Mouse (Mus musculus) bone marrow, adult 2 months (tissue): Measurements from ENCODE around the gene Gm49378. TPM values are rescaled to one million over a fixed set of nuclear protein-coding genes. Genes with fewer than 3 reads are reported as not detected.

Experiments used
- H3K27ac ChIP-seq: fragments of 200-500 bp; 2 replicates; pipeline ENCODE4 v1.5.1; 2012; ENCODE audit warnings: low read depth, mild to moderate bottlenecking, control low read depth, inconsistent platforms, low read length; ENCODE audit not compliant: control insufficient read depth, poor library complexity, insufficient read depth
- H3K4me1 ChIP-seq: fragments of 200-500 bp; 2 replicates; pipeline ENCODE4 v1.6.1; 2011; ENCODE audit warnings: low read length; ENCODE audit not compliant: control insufficient read depth, insufficient read depth
- H3K4me3 ChIP-seq: fragments of 200-500 bp; replicated peaks from 2 replicates; pipeline ENCODE3; 2011; ENCODE audit warnings: mild to moderate bottlenecking, low read depth, low read length, control low read depth; ENCODE audit not compliant: control insufficient read depth
- CTCF ChIP-seq: fragments of 200-500 bp; IDR thresholded peaks from 2 replicates; pipeline ENCODE4 v1.5.1; 2011; ENCODE audit warnings: low read length, control low read depth; ENCODE audit not compliant: control insufficient read depth, insufficient read depth
- POLR2A ChIP-seq: fragments of 200-500 bp; IDR thresholded peaks from 2 replicates; pipeline ENCODE4 v1.6.1; 2011; ENCODE audit warnings: low read depth, mild to moderate bottlenecking, control low read depth, low read length, borderline replicate concordance; ENCODE audit not compliant: control insufficient read depth
- WGBS: fragments of 180-500 bp; shearing (Covaris S2); methylation state at CpG from one replicate; pipeline ENCODE4 v1.1.7; 2018; 5-methylcytosine and 5-hydroxymethylcytosine counted together
- polyA plus RNA-seq: library from polyadenylated mRNA; stranded (reverse); fragments of >200 nt; gene quantifications from 2 replicates; pipeline ENCODE4 v1.2.4, GENCODE M21; 2011; ENCODE audit warnings: low replicate concordance; ENCODE audit not compliant: missing spikeins, insufficient read depth, insufficient read length

The Gm49378 gene
- polyA plus RNA-seq, 1 experiment = 5.8 TPM

DNA sequence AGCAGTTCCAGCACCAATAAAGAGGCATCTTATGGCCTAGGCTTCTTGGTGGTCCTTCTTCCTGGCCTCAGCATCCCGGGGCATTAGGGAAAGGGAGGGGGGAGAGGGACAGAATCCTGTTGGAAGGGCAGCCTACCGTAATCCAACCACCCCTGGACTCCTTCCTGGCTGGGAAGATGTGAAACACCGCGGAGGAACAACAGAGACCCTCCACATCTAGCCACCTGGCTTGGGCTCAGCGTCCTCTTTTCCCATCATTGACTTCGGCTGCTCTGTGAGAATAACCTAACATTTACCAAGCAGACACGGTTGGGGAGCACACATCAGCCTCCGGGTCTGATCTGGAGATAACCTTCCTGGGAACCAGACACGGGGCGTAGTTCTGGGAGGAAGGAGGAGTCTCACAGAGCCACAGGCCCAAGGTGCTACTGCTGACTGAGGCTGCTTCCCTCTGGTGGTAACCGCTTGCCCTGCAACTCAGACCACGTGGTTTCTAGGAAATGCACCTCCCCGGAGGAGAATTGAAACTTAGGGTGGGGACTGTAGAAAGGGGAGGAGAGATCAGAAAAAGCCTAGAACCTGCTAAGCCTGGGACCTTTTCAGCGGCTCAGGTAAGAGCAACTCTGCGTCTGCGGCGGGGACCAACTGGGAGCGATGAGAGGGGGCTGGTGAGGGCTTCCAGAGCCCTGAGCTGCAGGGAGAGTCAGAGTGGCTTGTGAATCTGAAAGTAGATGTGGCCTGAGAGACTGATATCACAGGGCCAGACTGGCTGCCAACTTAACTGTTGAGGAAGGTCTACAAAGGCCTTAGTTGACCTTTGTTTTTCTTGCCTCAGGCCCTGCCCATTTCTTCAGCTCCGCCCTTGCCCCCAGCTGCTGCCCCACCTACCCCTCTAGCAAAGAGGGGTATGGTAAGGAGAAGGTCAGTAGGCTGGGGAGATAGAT, 33.8 kb downstream of the Gm49378 start:
- Histone ChIP-seq H3K27ac (peak overlapping the region; percentile 95), H3K4me3 (peak overlapping the region; percentile 77), H3K4me1 (peaks cover 7% of the 10 kb centered on the region; the same call in 1 of the 2 replicates)
- under 1% methylated on average over 19 of the region's 19 CpGs for WGBS
- TF ChIP-seq CTCF (peak; percentile 98), POLR2A (peak; percentile 47)

- peak within 1 kb of the TSS; percentile 95 for H3K27ac ChIP-seq
- peaks cover 7% of the 10 kb centered on the region; the same call in 1 of the 2 replicates for H3K4me1 ChIP-seq
- WGBS = 38% methylated on average over 7 of the region's 7 CpGs
- peak within 1 kb of the TSS; percentile 77 for H3K4me3 ChIP-seq
- TF ChIP-seq CTCF = no peak
- TF ChIP-seq POLR2A = no peak
Observed at GRCm38 (mm10) chr14:55603271-55603632, 34.4 kb downstream of the Gm49378 start, which contains the start of gene Irf9. TSS of gene Irf9 (plus strand) at chr14:55603571.

DNA sequence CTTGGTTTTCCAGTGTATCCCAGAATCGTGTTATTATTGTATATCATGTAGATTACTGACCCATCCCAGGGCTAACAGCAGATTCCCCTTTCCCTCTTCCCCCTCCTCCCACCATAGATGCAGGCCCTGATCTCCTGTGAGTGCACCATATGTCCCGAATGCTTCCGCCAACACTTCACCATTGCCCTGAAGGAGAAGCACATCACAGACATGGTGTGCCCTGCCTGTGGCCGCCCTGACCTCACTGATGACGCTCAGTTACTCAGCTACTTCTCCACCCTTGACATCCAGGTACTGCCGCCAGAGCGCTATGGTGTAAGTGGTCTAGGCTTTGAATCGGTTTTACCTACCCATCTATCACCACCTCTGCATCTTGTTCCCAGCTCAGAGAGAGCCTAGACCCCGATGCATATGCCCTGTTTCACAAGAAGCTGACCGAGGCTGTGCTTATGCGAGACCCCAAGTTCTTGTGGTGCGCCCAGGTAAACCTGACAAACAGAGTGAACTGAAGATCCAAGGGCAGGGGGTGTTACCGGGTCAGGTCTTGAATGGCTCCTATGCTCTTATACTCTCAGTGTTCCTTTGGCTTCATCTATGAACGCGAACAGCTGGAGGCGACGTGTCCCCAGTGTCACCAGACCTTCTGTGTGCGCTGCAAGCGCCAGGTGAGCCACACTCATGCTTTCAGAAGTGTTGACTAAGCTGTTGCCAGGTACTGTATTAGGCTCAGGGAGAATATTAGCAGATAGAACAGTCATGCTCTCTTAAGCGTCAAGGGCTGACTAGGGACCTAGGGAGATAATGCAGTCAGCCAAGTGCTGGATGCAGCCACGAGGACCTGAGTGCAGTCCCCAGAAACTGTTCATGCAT, 38.9 kb downstream of the Gm49378 start:
- Histone ChIP-seq H3K4me3 (no peak overlapping the region), H3K27ac (no peak overlapping the region), H3K4me1 (peaks cover 3% of the 10 kb centered on the region; the same call in 1 of the 2 replicates)
- TF ChIP-seq CTCF = no peak
- no peak for TF ChIP-seq POLR2A
- WGBS = 93% methylated on average over 21 of the region's 21 CpGs

- WGBS = 92% methylated on average over 13 of the region's 13 CpGs
- TF ChIP-seq POLR2A = no peak
- TF ChIP-seq CTCF = no peak
- no peak overlapping the region for H3K4me3 ChIP-seq
- no peak overlapping the region for H3K27ac ChIP-seq
- no peaks in the 10 kb centered on the region; the same call in 1 of the 2 replicates for H3K4me1 ChIP-seq
Observed at GRCm38 (mm10) chr14:55596036-55596690, 41.5 kb downstream of the Gm49378 start.

DNA sequence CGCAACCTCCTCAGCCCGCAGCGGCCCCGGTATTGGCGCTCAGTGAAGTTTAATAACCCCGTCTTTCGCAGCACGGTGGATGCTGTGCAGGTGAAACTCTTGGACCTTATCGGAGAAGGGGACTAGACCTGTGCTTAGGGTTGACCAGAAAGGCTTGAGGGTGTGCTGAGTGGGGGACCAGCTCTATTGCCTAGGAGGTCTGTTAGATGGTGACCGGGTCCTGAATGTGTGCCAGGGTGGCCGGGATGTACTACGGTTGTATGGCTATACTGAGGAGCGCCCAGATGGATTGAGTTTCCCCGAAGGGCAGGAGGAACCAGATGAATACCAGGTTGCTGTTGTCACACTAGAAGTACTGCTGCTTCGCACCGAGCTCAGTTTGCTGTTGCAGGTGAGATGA, 45.5 kb downstream of the Gm49378 start:
- WGBS = 3% methylated on average over 16 of the region's 16 CpGs
- no peaks in the 10 kb centered on the region; the same call in 1 of the 2 replicates for H3K4me1 ChIP-seq
- H3K27ac ChIP-seq = peak overlapping the region; percentile 96
- H3K4me3 ChIP-seq = peak overlapping the region; percentile 96
- TF ChIP-seq POLR2A = no peak
- TF ChIP-seq CTCF = no peak

GRCm38 (mm10) chr14:55591331-55591891, 46.3 kb downstream of the Gm49378 start, which contains the start of gene Rnf31:
TSS of gene Rnf31 (plus strand) at chr14:55591708.
- Histone ChIP-seq H3K27ac (peak within 1 kb of the TSS; percentile 96), H3K4me3 (peak within 1 kb of the TSS; percentile 96), H3K4me1 (no peaks in the 10 kb centered on the region; the same call in 1 of the 2 replicates)
- TF ChIP-seq POLR2A = peak; percentile 60; the same call in 1 of the 2 replicates
- TF ChIP-seq CTCF = no peak
- under 1% methylated on average over 33 of the region's 33 CpGs for WGBS

DNA sequence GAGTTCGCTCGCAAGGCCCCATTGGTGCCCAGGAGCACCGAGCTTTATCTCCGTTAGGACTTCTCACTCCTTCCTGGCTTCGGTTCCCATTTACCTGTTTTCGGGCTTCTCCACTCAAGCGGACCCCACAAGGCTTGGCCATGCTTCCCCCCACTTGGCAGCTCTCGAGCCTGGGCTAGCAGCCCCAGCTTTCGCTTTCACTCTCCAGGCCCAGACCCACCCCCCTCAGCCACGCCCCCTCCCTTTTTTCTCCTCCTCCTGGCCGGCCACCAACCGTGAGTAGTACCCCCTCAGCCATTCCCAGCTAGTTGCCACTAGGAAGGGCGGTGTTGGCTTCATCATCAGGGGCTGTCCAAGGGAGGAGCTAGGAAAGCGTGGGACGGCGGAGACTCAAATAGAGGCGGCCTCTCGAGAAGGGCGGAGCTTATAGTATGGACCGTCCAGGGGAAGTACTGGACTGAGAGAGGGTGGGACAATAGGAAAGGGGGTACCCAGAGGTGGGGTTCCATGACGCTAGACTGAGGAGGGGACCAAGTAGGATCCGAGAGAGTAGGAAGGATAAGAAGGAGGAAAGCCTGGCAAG, 46.9 kb downstream of the Gm49378 start, which contains the start of gene Psme2:
Psme2 (minus strand) TSS at position 366 of the 583 bp plus-strand sequence.
- TF ChIP-seq POLR2A = no peak
- TF ChIP-seq CTCF = no peak
- Histone ChIP-seq H3K27ac (peak within 1 kb of the TSS; percentile 96), H3K4me1 (no peaks in the 10 kb centered on the region; the same call in 1 of the 2 replicates), H3K4me3 (peak within 1 kb of the TSS; percentile 96)
- WGBS = under 1% methylated on average over 22 of the region's 22 CpGs
